8 mouse cellular contexts compared by ENCODE assay signal in the genomic region with DNA sequence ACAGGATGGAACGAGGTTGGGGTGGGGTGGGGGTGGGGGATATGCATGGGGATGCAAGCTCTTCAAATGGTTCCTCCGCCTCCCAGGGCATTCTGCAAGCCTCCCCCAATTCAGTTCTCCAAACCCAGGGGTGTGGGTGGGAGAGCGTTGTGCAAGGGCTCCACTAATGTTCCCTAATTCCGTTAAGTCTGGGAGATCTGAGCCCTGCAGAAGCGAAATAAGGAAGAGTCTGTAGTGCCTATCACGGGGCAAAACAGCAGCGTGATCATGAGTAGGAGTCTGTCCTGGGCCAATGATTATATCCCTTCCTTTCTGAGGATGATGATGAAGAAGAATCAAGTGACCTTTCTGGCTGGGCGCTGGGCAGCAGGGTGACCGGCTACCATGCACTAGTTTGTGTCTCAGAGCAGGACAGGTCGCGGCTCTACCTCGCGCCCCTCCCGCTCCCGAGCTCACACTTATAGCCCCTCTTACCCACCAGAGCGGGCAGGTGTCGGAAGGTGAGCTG. TPM values are rescaled to one million over a fixed set of nuclear protein-coding genes. Genes with fewer than 3 reads are reported as not detected.
DNase-seq lines count a peak whose midpoint lies in the region; ATAC-seq and TF ChIP-seq lines count a peak whose summit lies in the region.

No protein-coding gene starts in this region.

- H3K36me3 ChIP-seq in CH12.LX (replicated peaks in 1 of 2; ENCODE audit: control insufficient read depth in 1 of 2, insufficient read depth in 1 of 2, low read length in 1 of 2) = peaks cover 1 to 24% of the 10 kb centered on the region in 2 experiments
- no peaks in the 10 kb centered on the region for H3K36me3 ChIP-seq in hindbrain, embryonic 13.5 days
- no peaks in the 10 kb centered on the region; the same call in 1 of the 2 replicates for H3K36me3 ChIP-seq in lung, embryonic 15.5 days

- peaks cover 4% of the 10 kb centered on the region for H3K9me3 ChIP-seq in CH12.LX (replicated peaks; ENCODE audit: low read length)
- no peaks in the 10 kb centered on the region for H3K9me3 ChIP-seq in hindbrain, embryonic 13.5 days
- H3K9me3 ChIP-seq in lung, embryonic 15.5 days = no peaks in the 10 kb centered on the region

- no peak for TF ChIP-seq CTCF in CH12.LX (conservative IDR thresholded peaks at IDR 0.05 in 1 of 2, IDR thresholded peaks at IDR 0.05 in 1 of 2; ENCODE audit: low read depth in 2 of 2, low read length in 2 of 2)
- TF ChIP-seq CTCF in embryonic fibroblast, embryonic 13.5 days (IDR thresholded peaks at IDR 0.05; ENCODE audit: borderline replicate concordance, insufficient read depth, low read length) = no peak

- peak overlapping the region; percentile 82 to 93 (median 92) for H3K4me3 ChIP-seq in CH12.LX (replicated peaks in 1 of 3; ENCODE audit: low read depth in 2 of 3, low read length in 2 of 3, poor library complexity in 1 of 3)
- H3K4me3 ChIP-seq in embryonic fibroblast, embryonic 13.5 days (ENCODE audit: insufficient read depth, low read length) = peak overlapping the region; percentile 80
- peak overlapping the region; percentile 65 for H3K4me3 ChIP-seq in hindbrain, embryonic 13.5 days
- peak overlapping the region; percentile 82 for H3K4me3 ChIP-seq in lung, embryonic 15.5 days

- no peak for TF ChIP-seq POLR2A in CH12.LX (IDR thresholded peaks at IDR 0.05; ENCODE audit: low read depth, low read length)
- no peak for TF ChIP-seq POLR2A in embryonic fibroblast, embryonic 13.5 days (IDR thresholded peaks at IDR 0.05; ENCODE audit: low read depth, low read length)

- no peak for TF ChIP-seq RAD21 in CH12.LX (IDR thresholded peaks at IDR 0.05; ENCODE audit: low read depth, low read length)

- no peak for TF ChIP-seq EP300 in CH12.LX (IDR thresholded peaks at IDR 0.05; ENCODE audit: low read length)

- H3K27ac ChIP-seq in CH12.LX (ENCODE audit: insufficient read depth, low read depth) = peak overlapping the region; percentile 2; the same call in 1 of the 2 replicates
- no peak overlapping the region for H3K27ac ChIP-seq in embryonic fibroblast, embryonic 13.5 days (ENCODE audit: insufficient read depth, low read length)
- H3K27ac ChIP-seq in hindbrain, embryonic 13.5 days = peak overlapping the region; percentile 75; the same call in 1 of the 2 replicates
- H3K27ac ChIP-seq in lung, embryonic 15.5 days = peak overlapping the region; percentile 90

- under 1% methylated on average over 17 of the region's 17 CpGs for WGBS in hindbrain, embryonic 13.5 days
- under 1% methylated on average over 17 of the region's 17 CpGs for WGBS in lung, embryonic 15.5 days

- H3K9ac ChIP-seq in CH12.LX (ENCODE audit: insufficient read depth, low read depth) = peak overlapping the region; percentile 10
- peak overlapping the region; percentile 73 for H3K9ac ChIP-seq in hindbrain, embryonic 13.5 days
- H3K9ac ChIP-seq in lung, embryonic 15.5 days = peak overlapping the region; percentile 67

- dilution Hi-C loops in CH12.LX (cut with MboI; ENCODE audit: extremely low pct_ligation_motif_present, extremely low pct_unique_long_range_greater_than_20kb, low sequenced_read_pairs) = no loop called here

- peak; percentile 10; the same call in 1 of the 2 replicates for ATAC-seq in frontal cortex, adult (ENCODE audit: low TSS enrichment)
- ATAC-seq in hindbrain, embryonic 13.5 days (ENCODE audit: low FRiP score) = peak; percentile 21; the same call in 1 of the 2 replicates
- no peak; the same call in none of the 2 replicates for ATAC-seq in lung, embryonic 15.5 days (ENCODE audit: borderline replicate concordance, extremely low read depth, low FRiP score, low TSS enrichment)
- peak; percentile 17; the same call in 1 of the 2 replicates for ATAC-seq in neutrophil, adult 5-6 weeks (ENCODE audit: extremely low read depth, insufficient number of reproducible peaks, low FRiP score, poor library complexity, severe bottlenecking)

- peak overlapping the region; percentile 48 for H3K4me2 ChIP-seq in CH12.LX (ENCODE audit: insufficient read depth, low read depth, poor library complexity, severe bottlenecking)
- H3K4me2 ChIP-seq in hindbrain, embryonic 13.5 days = peak overlapping the region; percentile 93
- peak overlapping the region; percentile 73 for H3K4me2 ChIP-seq in lung, embryonic 15.5 days

- no peak for DNase-seq in frontal cortex, postnatal 25 days (ENCODE audit: low spot score in 2 of 2)
- peak; percentile 27 for DNase-seq in CH12.LX (ENCODE audit: extremely low read depth)
- no peak for DNase-seq in cerebellum, postnatal 14 days

- H3K4me1 ChIP-seq in CH12.LX (ENCODE audit: control insufficient read depth in 1 of 2, insufficient read depth in 2 of 2) = peaks cover 0 to 22% of the 10 kb centered on the region in 2 experiments; a peak in 2 of 4 replicates
- peaks cover 13% of the 10 kb centered on the region for H3K4me1 ChIP-seq in embryonic fibroblast, embryonic 13.5 days (ENCODE audit: control insufficient read depth, insufficient read depth, low read length)
- peaks cover 15% of the 10 kb centered on the region for H3K4me1 ChIP-seq in hindbrain, embryonic 13.5 days (replicated peaks)
- peaks cover 15% of the 10 kb centered on the region for H3K4me1 ChIP-seq in lung, embryonic 15.5 days

- H3K27me3 ChIP-seq in CH12.LX (replicated peaks) = no peaks in the 10 kb centered on the region
- peaks cover 62% of the 10 kb centered on the region for H3K27me3 ChIP-seq in hindbrain, embryonic 13.5 days
- no peaks in the 10 kb centered on the region for H3K27me3 ChIP-seq in lung, embryonic 15.5 days

- in situ Hi-C loops in CH12.LX (cut with MboI; ENCODE audit: low pct_ligation_motif_present, low pct_unique_long_range_greater_than_20kb, low sequenced_read_pairs) = no loop called here

- H3K79me2 ChIP-seq in CH12.LX (replicated peaks; ENCODE audit: control insufficient read depth, extremely low read depth, insufficient read depth, poor library complexity, severe bottlenecking) = peaks cover 9% of the 10 kb centered on the region

TF ChIP-seq in CH12.LX, 34 proteins besides CTCF, POLR2A, EP300 and RAD21:
- TF ChIP-seq ZMIZ1 (IDR thresholded peaks at IDR 0.05; ENCODE audit: low read depth, low read length) (0 out of 2 replicates have a peak, but pooled peaks have one; percentile 57), ZNF384 (IDR thresholded peaks at IDR 0.05; ENCODE audit: low read depth, low read length) (no peak), ELF1 (IDR thresholded peaks at IDR 0.05; ENCODE audit: low read depth, low read length) (no peak), CHD2 (IDR thresholded peaks at IDR 0.05; ENCODE audit: low read length) (no peak), MXI1 (IDR thresholded peaks at IDR 0.05; ENCODE audit: low read depth, low read length) (no peak; the same call in 1 of the 2 replicates), RCOR1 (conservative IDR thresholded peaks at IDR 0.05; ENCODE audit: low read depth, low read length) (0 out of 2 replicates have a peak, but pooled peaks have one; percentile 42), MAX (IDR thresholded peaks at IDR 0.05; ENCODE audit: low read length) (peak; percentile 57; the same call in 1 of the 2 replicates)
TF ChIP-seq in CH12.LX: peak in this region for 3.

RNA-seq across cellular contexts. Expression of a gene that starts 0.6 kb away (rescaled TPM):
- total RNA-seq in CH12.LX (2012; rRNA removed) (8.3 and 9.4 TPM in 2 replicates), CH12.LX (2014; rRNA removed) (10.7 and 12.2 TPM in 2 replicates)
- polyA plus RNA-seq in CH12.LX (2012; ENCODE audit: insufficient read length, low read depth) = 7.3 and 8.8 TPM in 2 replicates
- 11.9 and 12.1 TPM in 2 replicates for polyA plus RNA-seq in embryonic fibroblast, embryonic 13.5 days (2011; ENCODE audit: insufficient read length, low read depth, missing spikeins)
- 7.1 and 7.8 TPM in 2 replicates for polyA plus RNA-seq in hindbrain, embryonic 13.5 days (2015; fragmentation: Nextera tagmentation; extraction: Ambion mirVana)
- 20.7 and 22.0 TPM in 2 replicates for polyA plus RNA-seq in lung, embryonic 15.5 days (2015; fragmentation: Nextera tagmentation; extraction: Ambion mirVana)
- 0.47 and 1.4 TPM in 2 replicates for total RNA-seq in neutrophil, adult 5-6 weeks (2017)

Comparison
In these comparisons a context has a peak if more than half of its experiments do, and no peak if none do; other contexts are left out.
1. H3K9ac ChIP-seq: peak in every context shown above with its lines; median percentile 73 in hindbrain, embryonic 13.5 days; 67 in lung, embryonic 15.5 days; 10 in CH12.LX.